Mouse (Mus musculus): ENCODE results near the gene Nop10.
A peak's percentile ranks its signal among the peaks of the same experiment; 100 is the strongest.
"Not testable (repeated sequence)": the region's sequence is repeated elsewhere in the genome, so short reads cannot be mapped to it uniquely, and the experiment has no call there.

Nop10 gene

DNA sequence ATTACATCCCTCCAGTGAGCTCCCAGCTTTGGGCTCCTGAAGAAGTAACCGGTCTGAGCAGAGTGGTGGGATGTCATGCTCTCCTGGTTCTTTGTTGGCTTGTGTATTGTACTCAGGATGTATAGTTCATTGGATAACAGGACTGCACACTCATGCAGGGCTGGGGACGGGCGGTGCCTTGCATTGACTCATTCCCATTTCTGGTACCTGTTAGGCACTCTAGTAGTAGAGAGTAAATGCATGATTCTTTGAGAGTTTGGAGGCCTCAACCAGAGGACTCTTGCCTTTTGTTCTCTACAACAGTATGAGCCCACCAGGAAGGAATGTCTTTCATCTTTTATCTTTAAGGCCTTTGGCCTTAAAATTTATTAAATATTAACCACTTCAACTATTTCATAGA, 15.1 kb downstream of the Nop10 start:
- DNase-seq (ENCODE audit: low read depth, low spot score), result no peak
- Histone ChIP-seq H3K27me3 (ENCODE audit: control insufficient read depth, insufficient read depth, low read length, poor library complexity, severe bottlenecking) (no peaks in the 10 kb centered on the region), H3K36me3 (ENCODE audit: control insufficient read depth, insufficient read depth, low read length, poor library complexity, severe bottlenecking) (no peaks in the 10 kb centered on the region)

DNA sequence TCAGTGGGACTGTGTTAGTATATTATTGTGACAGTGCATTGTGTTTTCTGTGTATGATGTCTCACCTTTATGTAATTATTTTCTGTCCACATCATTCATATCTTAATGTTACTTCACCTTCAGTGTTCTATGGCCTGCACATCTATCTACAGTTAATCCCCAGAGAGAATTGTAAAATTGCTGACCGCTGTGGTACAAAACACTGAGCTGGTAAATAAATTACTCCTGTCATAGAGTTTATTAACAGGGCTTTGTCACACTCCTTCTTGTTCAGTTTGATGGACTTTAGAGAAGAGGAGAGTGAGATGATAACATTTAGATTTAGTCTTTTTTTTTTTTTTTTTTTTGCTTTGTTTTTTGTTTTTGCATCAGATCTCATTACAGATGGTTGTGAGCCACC, 21.1 kb downstream of the Nop10 start:
- no peak for DNase-seq (ENCODE audit: low read depth, low spot score)
- H3K36me3 ChIP-seq (ENCODE audit: control insufficient read depth, insufficient read depth, low read length, poor library complexity, severe bottlenecking), result no peaks in the 10 kb centered on the region
- no peaks in the 10 kb centered on the region for H3K27me3 ChIP-seq (ENCODE audit: control insufficient read depth, insufficient read depth, low read length, poor library complexity, severe bottlenecking)

DNA sequence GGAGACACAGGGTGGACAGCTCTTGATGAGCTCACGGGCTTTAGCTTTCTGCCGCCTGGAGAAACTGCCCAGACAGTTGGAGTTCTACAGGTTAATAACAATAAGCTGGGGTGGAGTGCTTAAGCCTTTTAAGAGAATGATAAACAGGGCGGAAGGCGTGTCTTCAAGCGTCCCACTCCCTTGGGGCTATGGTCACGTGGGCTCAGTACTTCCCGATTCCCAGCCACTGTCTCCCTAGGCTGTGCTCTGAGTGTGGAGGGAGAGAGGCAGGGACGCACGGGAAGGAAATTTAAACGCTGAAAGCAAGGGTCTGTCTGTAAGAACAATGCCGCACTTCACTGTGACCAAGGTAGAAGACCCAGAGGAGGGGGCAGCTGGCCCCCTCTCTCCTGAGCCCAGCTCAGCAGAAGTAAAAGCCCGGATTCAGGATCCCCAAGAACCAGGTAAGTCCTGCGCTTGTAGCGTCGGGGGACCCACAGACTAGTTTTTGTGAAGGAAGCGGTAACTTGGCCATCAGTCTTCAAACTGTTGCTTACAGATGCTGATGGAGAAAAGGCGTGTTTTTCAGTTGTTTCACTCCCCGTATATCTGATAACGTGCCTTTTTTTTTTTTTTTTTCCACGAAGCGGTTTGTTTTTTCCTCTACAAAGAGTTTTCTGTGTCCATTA, 22.8 kb downstream of the Nop10 start:
- peak; percentile 27 for DNase-seq (ENCODE audit: low read depth, low spot score)
- Histone ChIP-seq H3K27me3 (ENCODE audit: control insufficient read depth, insufficient read depth, low read length, poor library complexity, severe bottlenecking) (no peaks in the 10 kb centered on the region), H3K36me3 (ENCODE audit: control insufficient read depth, insufficient read depth, low read length, poor library complexity, severe bottlenecking) (no peaks in the 10 kb centered on the region)

DNA sequence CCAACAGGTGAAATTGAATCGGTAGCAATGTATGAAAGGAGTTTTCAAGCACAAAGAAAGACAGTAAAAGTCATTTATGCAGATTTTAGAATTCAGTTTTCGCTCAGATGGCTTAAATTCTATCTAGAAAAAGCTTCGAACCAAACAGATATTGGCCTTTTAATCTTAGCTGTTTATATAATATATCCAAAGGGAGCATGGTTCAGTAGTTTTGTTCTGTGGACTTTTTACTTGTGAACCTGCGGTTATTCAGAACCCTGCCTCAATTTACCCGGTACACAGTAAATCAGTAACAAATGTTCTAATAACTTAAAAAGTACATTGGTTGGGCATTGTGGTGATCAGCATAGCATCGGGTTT, 23.3 kb downstream of the Nop10 start:
- no peak for DNase-seq (ENCODE audit: low read depth, low spot score)

DNA sequence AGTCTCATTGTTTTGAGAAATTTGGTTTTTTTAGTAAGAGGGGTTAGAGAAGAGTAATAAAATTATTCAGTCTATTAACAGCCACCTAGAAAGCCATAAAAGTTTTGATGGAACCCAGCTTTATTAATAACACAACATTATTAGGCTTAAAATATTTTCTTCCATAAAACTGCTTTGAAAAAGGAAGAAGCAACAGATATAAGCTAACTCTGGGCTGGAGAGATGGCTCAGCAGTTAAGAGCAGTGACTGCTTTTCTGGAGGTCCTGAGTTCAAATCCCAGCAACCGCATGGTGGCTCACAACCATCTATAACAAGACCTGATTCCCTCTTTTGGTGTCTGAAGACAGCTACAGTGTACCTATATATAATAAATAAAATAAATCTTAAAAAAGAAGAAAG, 24.3 kb downstream of the Nop10 start:
- H3K27me3 ChIP-seq (ENCODE audit: control insufficient read depth, insufficient read depth, low read length, poor library complexity, severe bottlenecking); DNase-seq (ENCODE audit: low read depth, low spot score); H3K36me3 ChIP-seq (ENCODE audit: control insufficient read depth, insufficient read depth, low read length, poor library complexity, severe bottlenecking): not testable (repeated sequence)

More for the DNA sequence above, 23.3 kb downstream of the Nop10 start:
- Histone ChIP-seq H3K27me3 (ENCODE audit: control insufficient read depth, insufficient read depth, low read length, poor library complexity, severe bottlenecking) (no peaks in the 10 kb centered on the region), H3K36me3 (ENCODE audit: control insufficient read depth, insufficient read depth, low read length, poor library complexity, severe bottlenecking) (no peaks in the 10 kb centered on the region)

DNA sequence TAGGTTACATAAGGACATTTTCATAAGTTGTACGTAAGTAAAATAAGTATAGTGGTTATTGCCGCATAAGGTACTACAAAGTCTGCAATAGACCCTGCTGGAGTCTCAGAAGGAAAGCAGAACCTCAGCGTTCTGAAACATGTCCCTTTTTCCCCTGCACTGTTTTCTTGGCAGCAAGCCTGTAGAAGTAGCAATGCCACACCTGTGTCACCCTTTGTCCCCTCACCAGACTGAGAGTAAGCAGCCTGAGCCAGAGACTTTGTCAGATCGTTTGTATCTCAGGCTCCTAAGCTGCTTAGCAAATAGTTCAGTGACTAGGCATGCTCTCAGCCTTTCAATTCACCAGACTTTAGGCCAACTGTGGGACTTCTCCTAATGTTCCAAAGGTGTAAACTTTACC, 25.3 kb downstream of the Nop10 start:
- no peaks in the 10 kb centered on the region for H3K36me3 ChIP-seq (ENCODE audit: control insufficient read depth, insufficient read depth, low read length, poor library complexity, severe bottlenecking)
- H3K27me3 ChIP-seq (ENCODE audit: control insufficient read depth, insufficient read depth, low read length, poor library complexity, severe bottlenecking), result no peaks in the 10 kb centered on the region
- no peak for DNase-seq (ENCODE audit: low read depth, low spot score)

DNA sequence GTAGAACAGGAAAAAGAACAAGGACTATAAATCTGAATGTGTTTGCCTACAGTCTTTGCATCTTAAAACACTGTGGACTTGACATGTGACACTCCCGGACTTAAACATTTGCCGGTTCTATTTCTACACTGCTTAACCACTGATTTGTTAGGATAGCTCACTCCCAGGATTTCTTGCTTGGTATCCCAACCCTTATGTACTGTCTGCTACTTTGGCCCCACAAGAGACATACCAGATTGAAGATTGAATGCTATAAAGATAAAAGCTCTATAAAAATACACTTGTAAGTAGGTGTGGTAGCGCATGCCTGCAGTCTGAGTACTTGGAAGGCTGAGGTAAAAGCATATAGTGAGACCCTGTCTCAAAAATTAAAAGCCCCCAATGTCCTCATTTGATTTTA, 27.8 kb downstream of the Nop10 start:
- DNase-seq (ENCODE audit: low read depth, low spot score), result no peak
- Histone ChIP-seq H3K36me3 (ENCODE audit: control insufficient read depth, insufficient read depth, low read length, poor library complexity, severe bottlenecking) (0 out of 2 replicates have a peak, but pooled peaks cover 1% of the 10 kb centered on the region), H3K27me3 (ENCODE audit: control insufficient read depth, insufficient read depth, low read length, poor library complexity, severe bottlenecking) (no peaks in the 10 kb centered on the region)

DNA sequence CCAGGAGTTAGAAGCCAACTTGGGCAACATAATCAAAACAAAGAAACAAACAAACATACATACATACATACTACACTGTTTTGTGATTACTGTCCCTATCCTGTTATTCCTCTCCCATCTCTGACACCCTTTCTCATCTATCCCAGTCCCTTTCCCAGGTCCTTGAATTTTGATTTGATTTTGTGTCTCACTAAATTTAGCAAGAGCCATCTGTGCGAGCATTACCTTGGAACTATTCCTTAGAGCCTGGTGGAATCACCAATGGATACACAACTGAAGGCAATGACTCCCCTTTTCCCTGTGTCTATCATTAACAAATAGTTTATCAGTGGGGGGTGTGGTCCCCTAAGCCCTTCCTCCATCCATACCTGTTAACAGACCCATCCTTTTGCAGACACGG, 31.1 kb downstream of the Nop10 start:
- DNase-seq (ENCODE audit: low read depth, low spot score), result no peak
- Histone ChIP-seq H3K27me3 (ENCODE audit: control insufficient read depth, insufficient read depth, low read length, poor library complexity, severe bottlenecking) (no peaks in the 10 kb centered on the region), H3K36me3 (ENCODE audit: control insufficient read depth, insufficient read depth, low read length, poor library complexity, severe bottlenecking) (peaks cover 5% of the 10 kb centered on the region; the same call in 1 of the 2 replicates)

DNA sequence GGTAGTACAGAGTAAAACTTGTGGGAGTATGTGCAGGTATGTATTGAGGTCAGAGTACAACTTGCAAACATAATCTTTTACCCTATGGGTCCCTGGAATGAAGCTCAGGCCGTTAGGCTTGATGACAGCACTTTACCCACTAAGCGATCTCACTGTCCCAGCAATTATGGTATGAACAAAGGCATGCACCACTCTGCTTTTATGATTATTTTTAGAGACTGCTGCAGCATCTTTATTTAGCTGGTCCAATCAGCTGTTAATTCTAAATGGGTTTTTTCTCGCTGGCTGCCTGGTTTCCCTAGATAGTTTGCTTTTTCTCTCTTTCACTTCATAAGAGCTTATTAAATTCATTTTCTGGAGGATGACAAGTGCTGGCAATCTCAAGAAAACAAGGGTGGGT, 34.5 kb downstream of the Nop10 start:
- Histone ChIP-seq H3K36me3 (ENCODE audit: control insufficient read depth, insufficient read depth, low read length, poor library complexity, severe bottlenecking) (peaks cover 5% of the 10 kb centered on the region; the same call in 1 of the 2 replicates), H3K27me3 (ENCODE audit: control insufficient read depth, insufficient read depth, low read length, poor library complexity, severe bottlenecking) (no peaks in the 10 kb centered on the region)
- no peak for DNase-seq (ENCODE audit: low read depth, low spot score)

DNA sequence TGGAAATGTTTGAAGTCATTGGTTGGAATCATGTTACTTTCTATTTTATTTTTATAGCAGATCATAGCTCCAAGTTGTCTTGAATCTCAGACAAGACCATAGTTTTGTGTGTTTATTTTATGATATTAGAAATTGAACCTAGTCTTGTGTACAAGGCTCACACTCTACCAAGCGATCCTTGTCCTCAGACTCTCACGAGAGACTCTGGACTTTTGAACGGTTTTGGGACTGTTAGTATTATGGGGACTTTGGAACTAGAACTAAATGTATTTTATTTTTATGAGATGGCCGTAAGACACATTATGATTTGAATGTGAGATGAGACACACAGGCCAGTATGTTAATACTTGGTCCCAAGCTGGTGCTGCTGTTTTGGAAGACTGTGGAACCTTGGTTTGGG, 36.5 kb downstream of the Nop10 start:
- peaks cover 5% of the 10 kb centered on the region; the same call in 1 of the 2 replicates for H3K36me3 ChIP-seq (ENCODE audit: control insufficient read depth, insufficient read depth, low read length, poor library complexity, severe bottlenecking)
- H3K27me3 ChIP-seq (ENCODE audit: control insufficient read depth, insufficient read depth, low read length, poor library complexity, severe bottlenecking), result no peaks in the 10 kb centered on the region
- no peak for DNase-seq (ENCODE audit: low read depth, low spot score)

DNA sequence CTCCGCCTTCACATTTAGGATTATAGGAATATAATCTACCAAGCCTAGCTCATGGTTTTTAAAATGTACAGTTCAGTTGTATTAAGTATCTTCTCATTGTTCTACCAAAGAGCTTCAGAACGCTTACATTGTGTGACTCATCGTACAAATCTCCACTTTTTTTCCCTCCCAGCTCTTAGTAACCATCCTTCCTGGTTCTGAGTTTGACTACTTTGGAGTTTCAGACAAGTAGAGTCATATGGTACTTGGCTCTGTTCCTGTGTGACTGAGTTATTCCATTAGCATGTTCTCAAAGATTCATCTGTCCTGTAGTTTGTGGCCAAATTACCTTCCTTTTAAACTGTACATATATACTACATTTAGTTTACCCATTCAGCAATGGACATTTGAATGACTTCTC, 46.9 kb downstream of the Nop10 start:
- Histone ChIP-seq H3K36me3 (ENCODE audit: control insufficient read depth, insufficient read depth, low read length, poor library complexity, severe bottlenecking) (0 out of 2 replicates have a peak, but pooled peaks cover 3% of the 10 kb centered on the region), H3K27me3 (ENCODE audit: control insufficient read depth, insufficient read depth, low read length, poor library complexity, severe bottlenecking) (no peaks in the 10 kb centered on the region)
- DNase-seq (ENCODE audit: low read depth, low spot score), result no peak

DNA sequence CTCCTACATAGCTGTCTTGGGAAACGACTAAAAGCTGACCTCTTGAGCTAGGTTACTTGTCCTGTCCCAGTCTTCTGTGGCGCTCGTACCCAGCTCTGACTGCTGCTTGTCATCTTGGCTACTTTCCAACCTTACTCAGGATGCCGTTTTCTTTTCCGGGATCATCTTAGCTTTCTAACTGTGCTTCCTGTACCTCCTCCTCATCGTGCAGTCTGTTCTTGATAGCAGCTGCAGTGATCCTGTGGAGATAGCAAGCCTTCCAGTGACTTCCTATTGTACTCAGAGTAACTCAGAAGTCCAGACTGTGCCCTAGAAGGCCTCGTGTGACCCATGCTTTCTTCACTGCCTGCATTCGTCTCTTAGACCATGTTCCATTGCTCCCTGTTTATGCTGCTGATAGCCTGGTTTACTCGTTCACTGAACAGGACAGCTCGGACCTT, 47.5 kb downstream of the Nop10 start:
- Histone ChIP-seq H3K36me3 (ENCODE audit: control insufficient read depth, insufficient read depth, low read length, poor library complexity, severe bottlenecking) (0 out of 2 replicates have a peak, but pooled peaks cover 3% of the 10 kb centered on the region), H3K27me3 (ENCODE audit: control insufficient read depth, insufficient read depth, low read length, poor library complexity, severe bottlenecking) (no peaks in the 10 kb centered on the region)
- no peak for DNase-seq (ENCODE audit: low read depth, low spot score)

All from splenic B cell, adult 2 months (primary cell).